Mouse (Mus musculus): Measurements from ENCODE around the gene Odc1.

- no peak for TF ChIP-seq POLR2A (IDR thresholded peaks at IDR 0.05; ENCODE audit: insufficient read depth, low read depth, low read length)
- TF ChIP-seq CTCF (IDR thresholded peaks at IDR 0.05; ENCODE audit: insufficient read depth, low read depth, low read length) = no peak
These were observed 49.8 kb upstream of the Odc1 start for GRCm38 (mm10) chr12:17494809-17495208.

Data from olfactory bulb, adult 2 months (tissue).